Mouse (Mus musculus): ENCODE data around the gene Mrpl10. TPM values are rescaled to one million over a fixed set of nuclear protein-coding genes. Genes with fewer than 3 reads are reported as not detected.

Gene Mrpl10
- polyA plus RNA-seq, 1 experiment from 2014 or later: 71.0 TPM

- H3K4me1 ChIP-seq (ENCODE audit: control insufficient read depth, insufficient read depth, low read length): peaks cover 25% of the 10 kb centered on the region
- ATAC-seq (ENCODE audit: low FRiP score) (peak; percentile 60), DNase-seq (ENCODE audit: low spot score, missing footprints) (peak; percentile 98)
- H3K4me3 ChIP-seq (ENCODE audit: low read depth, low read length): peak overlapping the region; percentile 41
- H3K36me3 ChIP-seq (ENCODE audit: control insufficient read depth, insufficient read depth, low read length): no peaks in the 10 kb centered on the region
- peak overlapping the region; percentile 72 for H3K4me2 ChIP-seq
- WGBS: under 1% methylated on average over 50 of the region's 50 CpGs
- peak overlapping the region; percentile 53 for H3K9ac ChIP-seq (ENCODE audit: low read length)
- no peaks in the 10 kb centered on the region for H3K9me3 ChIP-seq (ENCODE audit: control insufficient read depth, low read length)
- no peak overlapping the region for H3K27ac ChIP-seq (ENCODE audit: low read depth, low read length)
- H3K27me3 ChIP-seq (ENCODE audit: control insufficient read depth, insufficient read depth, low read length): peaks cover 77% of the 10 kb centered on the region
Measured at GRCm38 (mm10) chr11:97021873-97022484, 19.4 kb upstream of the Mrpl10 start.

- no peak overlapping the region for H3K27ac ChIP-seq (ENCODE audit: low read depth, low read length)
- H3K4me3 ChIP-seq (ENCODE audit: low read depth, low read length): no peak overlapping the region
- peaks cover 20% of the 10 kb centered on the region for H3K4me1 ChIP-seq (ENCODE audit: control insufficient read depth, insufficient read depth, low read length)
- no peaks in the 10 kb centered on the region for H3K9me3 ChIP-seq (ENCODE audit: control insufficient read depth, low read length)
- 9% methylated on average over 10 of the region's 10 CpGs for WGBS
- H3K27me3 ChIP-seq (ENCODE audit: control insufficient read depth, insufficient read depth, low read length): peaks cover 50% of the 10 kb centered on the region
- ATAC-seq (ENCODE audit: low FRiP score) (no peak), DNase-seq (ENCODE audit: low spot score, missing footprints) (peak; percentile 87)
- H3K9ac ChIP-seq (ENCODE audit: low read length): no peak overlapping the region
- H3K4me2 ChIP-seq: no peak overlapping the region
- H3K36me3 ChIP-seq (ENCODE audit: control insufficient read depth, insufficient read depth, low read length): no peaks in the 10 kb centered on the region
Measured at GRCm38 (mm10) chr11:97024977-97025376, 16.4 kb upstream of the Mrpl10 start.

- Histone ChIP-seq H3K27me3 (ENCODE audit: control insufficient read depth, insufficient read depth, low read length) (peaks cover 42% of the 10 kb centered on the region), H3K36me3 (ENCODE audit: control insufficient read depth, insufficient read depth, low read length) (no peaks in the 10 kb centered on the region), H3K9me3 (ENCODE audit: control insufficient read depth, low read length) (no peaks in the 10 kb centered on the region), H3K9ac (ENCODE audit: low read length) (peak overlapping the region; percentile 39), H3K4me2 (peak overlapping the region; percentile 45), H3K4me3 (ENCODE audit: low read depth, low read length) (peak overlapping the region; percentile 8; the same call in 1 of the 2 replicates), H3K4me1 (ENCODE audit: control insufficient read depth, insufficient read depth, low read length) (peaks cover 28% of the 10 kb centered on the region), H3K27ac (ENCODE audit: low read depth, low read length) (peak overlapping the region; percentile 68)
- DNase-seq (ENCODE audit: low spot score, missing footprints) (peak; percentile 99), ATAC-seq (ENCODE audit: low FRiP score) (peak; percentile 60)
- under 1% methylated on average over 17 of the region's 17 CpGs for WGBS
Measured at GRCm38 (mm10) chr11:97025721-97026344, 15.5 kb upstream of the Mrpl10 start.

- peak; percentile 69; the same call in 1 of the 2 replicates for ATAC-seq (ENCODE audit: low FRiP score)
Measured at GRCm38 (mm10) chr11:97029686-97030417, 11.5 kb upstream of the Mrpl10 start, which contains the start of gene Scrn2. Scrn2 (plus strand) TSS chr11:97029938.

GRCm38 (mm10) chr11:97030426-97030825, 10.9 kb upstream of the Mrpl10 start:
- peak overlapping the region; percentile 61 for H3K4me3 ChIP-seq (ENCODE audit: low read depth, low read length)
- H3K9me3 ChIP-seq (ENCODE audit: control insufficient read depth, low read length): no peaks in the 10 kb centered on the region
- peak overlapping the region; percentile 86 for H3K9ac ChIP-seq (ENCODE audit: low read length)
- ATAC-seq (ENCODE audit: low FRiP score): no peak
- H3K27ac ChIP-seq (ENCODE audit: low read depth, low read length): no peak overlapping the region
- H3K4me2 ChIP-seq: peak overlapping the region; percentile 68
- no peaks in the 10 kb centered on the region for H3K27me3 ChIP-seq (ENCODE audit: control insufficient read depth, insufficient read depth, low read length)
- H3K4me1 ChIP-seq (ENCODE audit: control insufficient read depth, insufficient read depth, low read length): peaks cover 13% of the 10 kb centered on the region
- no peak for DNase-seq (ENCODE audit: low spot score, missing footprints)
- H3K36me3 ChIP-seq (ENCODE audit: control insufficient read depth, insufficient read depth, low read length): no peaks in the 10 kb centered on the region
- WGBS: 21% methylated on average over 15 of the region's 15 CpGs

More at GRCm38 (mm10) chr11:97029686-97030417, 11.5 kb upstream of the Mrpl10 start, which contains the start of gene Scrn2:
- DNase-seq (ENCODE audit: low spot score, missing footprints): peak; percentile 99
- Histone ChIP-seq H3K4me2 (peak within 1 kb of the TSS; percentile 68), H3K36me3 (ENCODE audit: control insufficient read depth, insufficient read depth, low read length) (no peaks in the 10 kb centered on the region), H3K4me3 (ENCODE audit: low read depth, low read length) (peak within 1 kb of the TSS; percentile 61), H3K27ac (ENCODE audit: low read depth, low read length) (peak within 1 kb of the TSS; percentile 40; the same call in 1 of the 2 replicates), H3K4me1 (ENCODE audit: control insufficient read depth, insufficient read depth, low read length) (peaks cover 19% of the 10 kb centered on the region), H3K9me3 (ENCODE audit: control insufficient read depth, low read length) (no peaks in the 10 kb centered on the region), H3K27me3 (ENCODE audit: control insufficient read depth, insufficient read depth, low read length) (peaks cover 2% of the 10 kb centered on the region), H3K9ac (ENCODE audit: low read length) (peak within 1 kb of the TSS; percentile 86)
- WGBS: 2% methylated on average over 25 of the region's 25 CpGs

GRCm38 (mm10) chr11:97031977-97032376, 9.4 kb upstream of the Mrpl10 start:
- H3K4me2 ChIP-seq: no peak overlapping the region
- H3K4me1 ChIP-seq (ENCODE audit: control insufficient read depth, insufficient read depth, low read length): peaks cover 8% of the 10 kb centered on the region
- 90% methylated on average over 12 of the region's 12 CpGs for WGBS
- no peak overlapping the region for H3K27ac ChIP-seq (ENCODE audit: low read depth, low read length)
- no peaks in the 10 kb centered on the region for H3K9me3 ChIP-seq (ENCODE audit: control insufficient read depth, low read length)
- ATAC-seq (ENCODE audit: low FRiP score): no peak
- no peak overlapping the region for H3K4me3 ChIP-seq (ENCODE audit: low read depth, low read length)
- no peaks in the 10 kb centered on the region for H3K36me3 ChIP-seq (ENCODE audit: control insufficient read depth, insufficient read depth, low read length)
- no peak overlapping the region for H3K9ac ChIP-seq (ENCODE audit: low read length)
- H3K27me3 ChIP-seq (ENCODE audit: control insufficient read depth, insufficient read depth, low read length): no peaks in the 10 kb centered on the region
- no peak for DNase-seq (ENCODE audit: low spot score, missing footprints)

GRCm38 (mm10) chr11:97032499-97032898, 8.9 kb upstream of the Mrpl10 start:
- no peaks in the 10 kb centered on the region for H3K36me3 ChIP-seq (ENCODE audit: control insufficient read depth, insufficient read depth, low read length)
- ATAC-seq (ENCODE audit: low FRiP score): no peak
- no peak overlapping the region for H3K4me3 ChIP-seq (ENCODE audit: low read depth, low read length)
- no peaks in the 10 kb centered on the region for H3K9me3 ChIP-seq (ENCODE audit: control insufficient read depth, low read length)
- no peak overlapping the region for H3K9ac ChIP-seq (ENCODE audit: low read length)
- H3K4me1 ChIP-seq (ENCODE audit: control insufficient read depth, insufficient read depth, low read length): peaks cover 8% of the 10 kb centered on the region
- 90% methylated on average over 4 of the region's 4 CpGs for WGBS
- DNase-seq (ENCODE audit: low spot score, missing footprints): no peak
- H3K27me3 ChIP-seq (ENCODE audit: control insufficient read depth, insufficient read depth, low read length): no peaks in the 10 kb centered on the region
- H3K4me2 ChIP-seq: no peak overlapping the region
- H3K27ac ChIP-seq (ENCODE audit: low read depth, low read length): no peak overlapping the region

GRCm38 (mm10) chr11:97033781-97034180, 7.6 kb upstream of the Mrpl10 start:
- DNase-seq (ENCODE audit: low spot score, missing footprints) (no peak), ATAC-seq (ENCODE audit: low FRiP score) (no peak)
- no peaks in the 10 kb centered on the region for H3K36me3 ChIP-seq (ENCODE audit: control insufficient read depth, insufficient read depth, low read length)
- H3K9me3 ChIP-seq (ENCODE audit: control insufficient read depth, low read length): no peaks in the 10 kb centered on the region
- H3K9ac ChIP-seq (ENCODE audit: low read length): no peak overlapping the region
- no peaks in the 10 kb centered on the region for H3K27me3 ChIP-seq (ENCODE audit: control insufficient read depth, insufficient read depth, low read length)
- 83% methylated on average over 4 of the region's 4 CpGs for WGBS
- peaks cover 8% of the 10 kb centered on the region for H3K4me1 ChIP-seq (ENCODE audit: control insufficient read depth, insufficient read depth, low read length)
- H3K4me3 ChIP-seq (ENCODE audit: low read depth, low read length): no peak overlapping the region
- no peak overlapping the region for H3K4me2 ChIP-seq
- no peak overlapping the region; the same call in 1 of the 2 replicates for H3K27ac ChIP-seq (ENCODE audit: low read depth, low read length)

GRCm38 (mm10) chr11:97036141-97036540, 5.2 kb upstream of the Mrpl10 start:
- Histone ChIP-seq H3K4me2 (no peak overlapping the region), H3K9ac (ENCODE audit: low read length) (no peak overlapping the region)
- 79% methylated on average over 5 of the region's 5 CpGs for whole genome bisulfite sequencing

More at GRCm38 (mm10) chr11:97036141-97036540, 5.2 kb upstream of the Mrpl10 start:
- Histone ChIP-seq H3K27me3 (ENCODE audit: control insufficient read depth, insufficient read depth, low read length) (no peaks in the 10 kb centered on the region), H3K4me3 (ENCODE audit: low read depth, low read length) (no peak overlapping the region), H3K36me3 (ENCODE audit: control insufficient read depth, insufficient read depth, low read length) (no peaks in the 10 kb centered on the region), H3K9me3 (ENCODE audit: control insufficient read depth, low read length) (no peaks in the 10 kb centered on the region), H3K4me1 (ENCODE audit: control insufficient read depth, insufficient read depth, low read length) (peaks cover 5% of the 10 kb centered on the region; the same call in 1 of the 2 replicates), H3K27ac (ENCODE audit: low read depth, low read length) (no peak overlapping the region)
- no peak for DNase-seq (ENCODE audit: low spot score, missing footprints)
- no peak for ATAC-seq (ENCODE audit: low FRiP score)

Data from midbrain, embryonic 11.5 days (tissue).